Mouse (Mus musculus): ENCODE data around the gene Nme3.

DNA sequence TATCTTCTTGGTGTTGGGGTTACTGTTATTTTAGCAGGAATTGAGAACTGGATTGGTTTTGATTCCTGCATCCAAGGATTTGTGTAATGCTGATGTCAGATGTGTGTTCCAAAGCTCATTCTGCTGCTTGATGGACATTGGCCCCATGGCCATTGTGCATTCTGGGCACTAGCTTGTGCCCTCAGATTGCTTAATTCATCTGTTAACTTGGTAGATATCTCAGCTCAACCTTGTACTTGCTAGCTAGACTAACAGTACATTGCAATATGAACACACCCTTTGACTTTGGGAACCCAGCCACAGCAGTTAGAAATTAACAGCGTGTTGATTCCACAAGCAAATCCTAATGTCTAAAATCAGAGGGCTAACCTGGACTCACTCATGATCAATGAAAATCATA is 48.9 kb upstream of the Nme3 start:
- no peak for TF ChIP-seq CTCF (conservative IDR thresholded peaks at IDR 0.05; ENCODE audit: low read length)
- no peak for TF ChIP-seq NANOG (IDR thresholded peaks at IDR 0.05; ENCODE audit: borderline replicate concordance, low read length)
